Mouse (Mus musculus) CH12.LX (cell line): ENCODE measurements around the gene Arap2.

ENCODE experiments used
- CTCF ChIP-seq, 2 experiments: IDR thresholded peaks in 1 of 2; conservative IDR thresholded peaks in 1 of 2; 2 replicates each; pipeline ENCODE4 v1.5.1; 2011 to 2012; ENCODE audit warnings: low read depth in 2 of 2, low read length in 2 of 2, improper control_type of control experiment in 1 of 2, inconsistent platforms in 1 of 2, mild to moderate bottlenecking in 1 of 2, moderate library complexity in 1 of 2
- ZKSCAN1 ChIP-seq: IDR thresholded peaks from 2 replicates; pipeline ENCODE4 v1.6.1; 2012; ENCODE audit warnings: low read depth, inconsistent platforms, low read length, improper control_type of control experiment, borderline replicate concordance

GRCm38 (mm10) chr5:62628901-62629300 lies 137.1 kb downstream of the Arap2 start:
- TF ChIP-seq ZKSCAN1 (no peak), CTCF (conservative IDR thresholded peaks at IDR 0.05 in 1 of 2, IDR thresholded peaks at IDR 0.05 in 1 of 2; ENCODE audit: low read depth in 2 of 2, low read length in 2 of 2) (no peak)
